Comparison of ENCODE assay signal across 10 mouse cellular contexts in the genomic region with DNA sequence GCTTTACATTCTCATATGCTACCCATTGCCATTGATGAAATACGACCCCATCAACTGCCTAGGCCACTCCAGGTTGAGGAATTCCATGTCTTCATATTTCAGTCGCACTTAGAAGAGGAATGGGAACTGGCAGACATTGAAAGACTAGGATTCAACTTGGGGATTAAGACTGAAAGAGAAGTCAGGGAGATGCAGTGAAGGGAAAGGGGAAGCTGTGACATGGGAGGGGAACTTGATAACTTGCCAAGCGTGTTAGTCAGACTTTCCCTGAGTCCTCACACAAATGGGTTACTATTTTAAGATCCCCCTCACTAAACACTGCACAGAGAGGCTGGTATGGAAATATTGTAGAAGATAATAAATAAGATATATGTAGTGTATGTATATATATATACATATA.
DNase-seq lines count a peak whose midpoint lies in the region; ATAC-seq and TF ChIP-seq lines count a peak whose summit lies in the region.
"Had no signal": no experiment of that assay in that cellular context is flagged by ENCODE, and none has a peak within 500 bp of the region (broad histone marks: within the 10 kb centered on the region; RNA-seq: fewer than 3 reads in every experiment).

No protein-coding gene starts in this region.

- TF ChIP-seq CTCF in spleen, adult 2 months (IDR thresholded peaks at IDR 0.05; ENCODE audit: extremely low read depth, insufficient read depth, insufficient read length, insufficient replicate concordance) = no peak

- intact Hi-C loops in heart, postnatal 25 days (cut with DNase I) = no loop called here

- no peaks in the 10 kb centered on the region for H3K36me3 ChIP-seq in spleen, adult 2 months (ENCODE audit: control insufficient read depth, insufficient read depth, low read length)
- H3K36me3 ChIP-seq in intestine, embryonic 16.5 days (ENCODE audit: control insufficient read depth, insufficient read depth, low read length) = no peaks in the 10 kb centered on the region

- no peak for TF ChIP-seq POLR2A in spleen, adult 2 months (IDR thresholded peaks at IDR 0.05; ENCODE audit: low read depth, low read length)

- H3K27ac ChIP-seq in spleen, adult 2 months (ENCODE audit: insufficient read depth, low read length) = no peak overlapping the region
- no peak overlapping the region for H3K27ac ChIP-seq in intestine, embryonic 16.5 days (ENCODE audit: low read length)

- H3K27me3 ChIP-seq in spleen, adult 2 months (ENCODE audit: control insufficient read depth, insufficient read depth, low read length) = no peaks in the 10 kb centered on the region
- no peaks in the 10 kb centered on the region for H3K27me3 ChIP-seq in intestine, embryonic 16.5 days (replicated peaks; ENCODE audit: control insufficient read depth, insufficient read depth, low read length)

- H3K4me1 ChIP-seq in spleen, adult 2 months (ENCODE audit: control insufficient read depth, insufficient read depth, insufficient read length) = peaks cover 2% of the 10 kb centered on the region; the same call in 1 of the 2 replicates
- no peaks in the 10 kb centered on the region for H3K4me1 ChIP-seq in intestine, embryonic 16.5 days (ENCODE audit: control insufficient read depth, insufficient read depth, low read length)

- no peaks in the 10 kb centered on the region for H3K9me3 ChIP-seq in intestine, embryonic 16.5 days (ENCODE audit: control insufficient read depth, low read length)

- 62% methylated on average over 3 of the region's 3 CpGs for WGBS in spleen, adult 2 months
- 67% methylated on average over 3 of the region's 3 CpGs for whole genome bisulfite sequencing in intestine, embryonic 16.5 days

- no peak overlapping the region for H3K4me3 ChIP-seq in spleen, adult 2 months (ENCODE audit: extremely low read depth, insufficient read depth, insufficient read length)
- H3K4me3 ChIP-seq in intestine, embryonic 16.5 days (ENCODE audit: low read length) = no peak overlapping the region

- ATAC-seq in intestine, embryonic 16.5 days = no peak

- H3K4me2 ChIP-seq in intestine, embryonic 16.5 days (ENCODE audit: low read depth, low read length) = no peak overlapping the region

- H3K9ac ChIP-seq in intestine, embryonic 16.5 days (ENCODE audit: low read depth, low read length) = no peak overlapping the region

- peak; percentile 11 to 29 for DNase-seq in heart, adult 18-20 months
- no peak for DNase-seq in heart, postnatal 25 days (ENCODE audit: low spot score)
- DNase-seq in spleen, adult 2 months (ENCODE audit: low read depth in 1 of 2, low spot score in 2 of 2) = peak; percentile 34 to 37
- no peak for DNase-seq in spleen, postnatal 14 days (ENCODE audit: low spot score in 2 of 2)
- DNase-seq in forelimb bud, embryonic 11.5 days (ENCODE audit: low read depth, low spot score) = peak; percentile 34
- DNase-seq in skeletal muscle tissue, adult 2 months (ENCODE audit: low read depth, low spot score) = peak; percentile 56
- no peak for DNase-seq in urinary bladder, postnatal 14 days (ENCODE audit: low spot score)
- DNase-seq: cerebellum, postnatal 10 days; thymus, postnatal 36 days had no signal

Comparison
In these comparisons a context has a peak if more than half of its experiments do, and no peak if none do; other contexts are left out.
1. DNase-seq: peak in heart, adult 18-20 months (2 of 2), spleen, adult 2 months (2 of 2), forelimb bud, embryonic 11.5 days (single experiment) and skeletal muscle tissue, adult 2 months (single experiment); none in heart, postnatal 25 days (single experiment), spleen, postnatal 14 days (0 of 2) and urinary bladder, postnatal 14 days (single experiment).